Mouse (Mus musculus) stomach, postnatal 0 days (tissue): ENCODE results near the gene B3galt2. TPM values are rescaled to one million over a fixed set of nuclear protein-coding genes. Genes with fewer than 3 reads are reported as not detected.

Experiments used
- ATAC-seq: fragments of 200-750 bp; cut with Nextera tagmentation; 2 replicates; pipeline ENCODE4 v1.8.0; 2017; ENCODE audit not compliant: low FRiP score, low TSS enrichment
- DNase-seq: peaks from one replicate; pipeline ENCODE4 v3.0.0-alpha.2; 2016; ENCODE audit warnings: low spot score
- H3K27ac ChIP-seq: fragments of 300-500 bp; sonication (generic); replicated peaks from 2 replicates; pipeline ENCODE4 v1.5.1; 2014; ENCODE audit warnings: mild to moderate bottlenecking, control low read depth
- H3K27me3 ChIP-seq: fragments of 300-500 bp; sonication (generic); 2 replicates; pipeline ENCODE4 v1.6.1; 2014; ENCODE audit warnings: low read length; ENCODE audit not compliant: control insufficient read depth, insufficient read depth
- H3K36me3 ChIP-seq: fragments of 300-500 bp; sonication (generic); 2 replicates; pipeline ENCODE4 v1.6.1; 2014; ENCODE audit warnings: low read length, mixed read lengths; ENCODE audit not compliant: control insufficient read depth, insufficient read depth
- H3K4me1 ChIP-seq: fragments of 300-500 bp; sonication (generic); replicated peaks from 2 replicates; pipeline ENCODE4 v1.6.1; 2014; ENCODE audit warnings: antibody characterized with exemption; ENCODE audit not compliant: control insufficient read depth, insufficient read depth
- H3K4me2 ChIP-seq: fragments of 300-500 bp; sonication (generic); replicated peaks from 2 replicates; pipeline ENCODE4 v1.6.1; 2014; ENCODE audit warnings: low read depth, mild to moderate bottlenecking, control low read depth, moderate library complexity
- H3K4me3 ChIP-seq: fragments of 300-500 bp; sonication (generic); 2 replicates; pipeline ENCODE4 v1.5.1; 2014; ENCODE audit warnings: low read depth, low read length, control low read depth
- H3K9ac ChIP-seq: fragments of 300-500 bp; sonication (generic); 2 replicates; pipeline ENCODE4 v1.6.1; 2014; ENCODE audit warnings: mild to moderate bottlenecking, low read length, control low read depth, mixed read lengths
- H3K9me3 ChIP-seq: fragments of 300-500 bp; sonication (generic); 2 replicates; pipeline ENCODE4 v1.6.1; 2016; ENCODE audit warnings: low read length; ENCODE audit not compliant: control insufficient read depth
- CTCF ChIP-seq: IDR thresholded peaks from 2 replicates; pipeline ENCODE4 v1.5.1; 2016; ENCODE audit warnings: antibody characterized with exemption, low read depth, mild to moderate bottlenecking, moderate library complexity
- EP300 ChIP-seq: optimal IDR thresholded peaks from 2 replicates; pipeline ENCODE3; 2016; ENCODE audit warnings: antibody characterized with exemption
- WGBS: fragments of 180-500 bp; shearing (Covaris S2); extraction: QIAGEN DNeasy Blood & Tissue Kit; methylation state at CpG from one replicate; pipeline ENCODE4 v1.1.7; 2014; 5-methylcytosine and 5-hydroxymethylcytosine counted together
- polyA plus RNA-seq: library from polyadenylated mRNA; unstranded; fragments of >200 nt; fragmentation: Nextera tagmentation; extraction: Ambion mirVana; gene quantifications from 2 replicates; pipeline ENCODE4 v1.2.1, GENCODE M21; 2015

Gene B3galt2
- polyA plus RNA-seq, 1 experiment from 2014 or later, result 0.12 TPM

- H3K4me3 ChIP-seq, result no peak overlapping the region
- DNase-seq, result no peak
- no peak overlapping the region for H3K27ac ChIP-seq
- no peaks in the 10 kb centered on the region for H3K36me3 ChIP-seq
- H3K9ac ChIP-seq, result no peak overlapping the region
- no peaks in the 10 kb centered on the region for H3K27me3 ChIP-seq
- H3K4me1 ChIP-seq, result no peaks in the 10 kb centered on the region
- H3K9me3 ChIP-seq, result no peaks in the 10 kb centered on the region
- ATAC-seq, result no peak
- H3K4me2 ChIP-seq, result no peak overlapping the region
- WGBS, result 84% methylated on average over 1 of the region's 1 CpGs
- TF ChIP-seq CTCF, result no peak
- no peak for TF ChIP-seq EP300
Observed at GRCm38 (mm10) chr1:143622634-143623033, 17.8 kb upstream of the B3galt2 start.

GRCm38 (mm10) chr1:143631337-143631736, 9.1 kb upstream of the B3galt2 start:
- Histone ChIP-seq H3K4me3 (no peak overlapping the region), H3K27me3 (no peaks in the 10 kb centered on the region), H3K9ac (no peak overlapping the region), H3K36me3 (no peaks in the 10 kb centered on the region), H3K4me2 (no peak overlapping the region), H3K4me1 (no peaks in the 10 kb centered on the region), H3K27ac (no peak overlapping the region), H3K9me3 (no peaks in the 10 kb centered on the region)
- DNase-seq (no peak), ATAC-seq (no peak)
- no peak for TF ChIP-seq CTCF
- no peak for TF ChIP-seq EP300
- 33% methylated on average over 7 of the region's 7 CpGs for WGBS

- WGBS, result 64% methylated on average over 1 of the region's 1 CpGs
- Histone ChIP-seq H3K4me1 (no peaks in the 10 kb centered on the region), H3K4me2 (no peak overlapping the region), H3K9me3 (no peaks in the 10 kb centered on the region), H3K27me3 (no peaks in the 10 kb centered on the region), H3K9ac (no peak overlapping the region), H3K4me3 (no peak overlapping the region), H3K27ac (no peak overlapping the region), H3K36me3 (no peaks in the 10 kb centered on the region)
- no peak for TF ChIP-seq CTCF
- TF ChIP-seq EP300, result no peak
- no peak for DNase-seq
- no peak for ATAC-seq
Observed at GRCm38 (mm10) chr1:143632361-143632760, 8.1 kb upstream of the B3galt2 start.

- Histone ChIP-seq H3K4me1 (no peaks in the 10 kb centered on the region), H3K27me3 (no peaks in the 10 kb centered on the region), H3K4me2 (no peak overlapping the region), H3K27ac (no peak overlapping the region), H3K9me3 (no peaks in the 10 kb centered on the region), H3K9ac (no peak overlapping the region), H3K36me3 (no peaks in the 10 kb centered on the region), H3K4me3 (no peak overlapping the region)
- DNase-seq, result no peak
- ATAC-seq, result no peak
- TF ChIP-seq EP300, result no peak
- no peak for TF ChIP-seq CTCF
- 73% methylated on average over 2 of the region's 2 CpGs for WGBS
Observed at GRCm38 (mm10) chr1:143632854-143633587, 7.4 kb upstream of the B3galt2 start.

- ATAC-seq (no peak), DNase-seq (no peak)
- Histone ChIP-seq H3K36me3 (no peaks in the 10 kb centered on the region), H3K4me3 (no peak overlapping the region), H3K4me2 (no peak overlapping the region), H3K27ac (no peak overlapping the region), H3K9ac (no peak overlapping the region), H3K9me3 (no peaks in the 10 kb centered on the region), H3K27me3 (no peaks in the 10 kb centered on the region), H3K4me1 (no peaks in the 10 kb centered on the region)
- TF ChIP-seq EP300 (no peak), CTCF (peak; percentile 81)
- 94% methylated on average over 2 of the region's 2 CpGs for WGBS
Observed at GRCm38 (mm10) chr1:143644221-143644620, 3.8 kb downstream of the B3galt2 start.

DNA sequence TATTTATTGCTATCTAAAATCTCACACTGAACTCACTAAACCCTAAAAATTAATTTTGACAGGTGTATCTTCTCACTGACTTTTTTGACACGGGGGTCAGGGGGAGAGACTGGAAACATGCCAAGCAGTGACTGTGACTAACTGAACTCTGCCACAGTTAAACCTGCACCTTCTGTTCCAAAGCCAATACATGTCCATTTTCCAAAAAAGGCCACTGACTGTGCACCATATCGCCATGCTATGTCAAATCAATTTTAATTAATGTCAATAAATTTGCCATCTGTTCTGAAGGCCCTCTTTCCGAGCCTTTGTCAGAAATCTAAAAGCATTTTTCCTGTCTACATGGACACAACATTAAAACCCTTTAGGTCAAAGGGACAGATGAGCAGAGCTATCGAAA, 4.9 kb downstream of the B3galt2 start:
- no peak for DNase-seq
- WGBS, result 62% methylated on average over 4 of the region's 4 CpGs
- H3K4me2 ChIP-seq, result no peak overlapping the region
- no peaks in the 10 kb centered on the region for H3K9me3 ChIP-seq
- H3K4me3 ChIP-seq, result no peak overlapping the region
- H3K9ac ChIP-seq, result no peak overlapping the region
- H3K4me1 ChIP-seq, result no peaks in the 10 kb centered on the region
- no peaks in the 10 kb centered on the region for H3K36me3 ChIP-seq
- no peak overlapping the region for H3K27ac ChIP-seq
- TF ChIP-seq CTCF (no peak), EP300 (no peak)
- ATAC-seq, result no peak
- no peaks in the 10 kb centered on the region for H3K27me3 ChIP-seq
